Mouse (Mus musculus) left cerebral cortex, postnatal 36 days (tissue): Measurements from ENCODE around the gene Mum1. TPM values are rescaled to one million over a fixed set of nuclear protein-coding genes. Genes with fewer than 3 reads are reported as not detected.
"Not testable (repeated sequence)": the region's sequence is repeated elsewhere in the genome, so short reads cannot be mapped to it uniquely, and the experiment has no call there.

Source experiments
- DNase-seq, 2 experiments: peaks; one replicate each; pipeline ENCODE4 v3.0.0; 2021 to 2022; ENCODE audit warnings: low spot score in 2 of 2, mixed read lengths in 1 of 2
- intact Hi-C: fragments of 180-260 bp; cut with DNase I; formaldehyde crosslinking; loops from one replicate; pipeline ENCODE4 v1.15.1; 2025
- total RNA-seq, 2 experiments: library from RNA; stranded (reverse); gene quantifications; 2 replicates each; pipeline ENCODE4 v1.2.3; 2021

Mum1 gene
- total RNA-seq, 2 experiments from 2014 or later: 35.9 to 43.8 TPM

DNA sequence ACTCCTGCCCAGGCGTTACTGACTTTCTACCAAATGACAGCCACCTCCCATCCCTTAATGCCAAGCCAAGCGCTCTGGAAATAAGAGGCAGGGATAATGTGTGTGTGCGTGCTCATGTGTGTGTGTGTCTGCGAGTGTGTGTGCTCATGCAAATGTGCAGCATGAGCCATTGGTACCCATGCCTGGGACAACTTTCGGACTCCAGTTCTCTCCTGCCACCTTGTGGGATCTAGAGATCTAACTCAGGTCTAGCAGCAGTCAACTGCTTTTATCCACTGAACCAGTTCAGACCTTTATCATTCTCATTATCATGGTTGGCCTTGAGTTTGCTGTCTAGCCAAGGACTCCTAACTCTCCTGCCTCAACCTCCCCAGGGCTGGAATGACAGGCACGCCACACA is 21.6 kb downstream of the Mum1 start:
- DNase-seq: no peak
- intact Hi-C loops: no loop called here

DNA sequence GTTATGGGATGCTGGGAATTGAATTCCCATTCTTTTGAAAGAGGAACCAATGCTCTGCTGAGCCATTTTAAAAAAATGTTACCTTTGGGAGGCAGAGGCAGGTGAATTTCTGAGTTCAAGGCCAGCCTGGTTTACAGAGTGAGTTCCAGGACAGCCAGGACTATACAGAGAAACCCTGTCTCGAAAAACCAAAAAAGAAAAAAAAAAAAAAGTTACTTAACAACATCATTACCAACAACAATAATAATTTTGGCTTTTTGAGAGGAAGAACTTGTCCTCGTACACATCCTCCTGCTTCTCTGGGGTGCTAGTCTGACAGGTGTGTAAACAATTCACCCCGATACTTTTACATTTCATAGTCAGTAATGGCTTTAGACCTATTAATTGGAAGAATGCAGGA is 22.2 kb downstream of the Mum1 start:
- intact Hi-C loops, DNase-seq: not testable (repeated sequence)

DNA sequence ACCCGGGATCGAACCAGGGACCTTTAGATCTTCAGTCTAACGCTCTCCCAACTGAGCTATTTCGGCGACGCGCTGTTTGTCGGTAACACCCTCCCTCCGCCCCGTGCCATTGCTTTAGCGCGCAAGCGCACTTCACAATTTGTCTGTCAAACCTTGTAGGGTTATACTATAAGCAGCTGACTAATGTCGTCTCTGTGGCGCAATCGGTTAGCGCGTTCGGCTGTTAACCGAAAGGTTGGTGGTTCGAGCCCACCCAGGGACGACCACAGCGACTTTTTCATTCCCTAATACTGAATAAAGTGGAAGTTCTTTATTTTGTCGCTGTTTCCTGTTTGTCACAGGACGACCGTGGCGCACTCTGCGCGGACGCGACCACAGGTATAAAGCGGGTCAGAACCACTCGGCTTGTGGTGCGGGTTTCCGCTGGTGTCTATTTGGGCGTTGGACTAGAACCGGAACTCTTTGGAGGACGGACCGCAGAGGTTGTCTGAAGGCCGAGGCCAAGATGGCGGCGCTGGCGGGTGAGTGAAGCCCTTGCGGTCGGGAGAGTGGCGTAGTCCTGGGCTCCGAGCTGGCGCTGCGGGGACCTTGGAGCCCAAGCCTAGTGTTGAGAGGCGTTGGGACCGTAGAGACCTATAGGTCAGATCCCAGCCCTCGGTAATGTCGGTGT is 22.9 kb downstream of the Mum1 start, which contains the start of gene Ndufs7:
Gene Ndufs7 (plus strand): TSS at position 151 of the 670 bp plus-strand sequence.
- peak; percentile 94 to 97 for DNase-seq
- intact Hi-C loops: no loop called here

DNA sequence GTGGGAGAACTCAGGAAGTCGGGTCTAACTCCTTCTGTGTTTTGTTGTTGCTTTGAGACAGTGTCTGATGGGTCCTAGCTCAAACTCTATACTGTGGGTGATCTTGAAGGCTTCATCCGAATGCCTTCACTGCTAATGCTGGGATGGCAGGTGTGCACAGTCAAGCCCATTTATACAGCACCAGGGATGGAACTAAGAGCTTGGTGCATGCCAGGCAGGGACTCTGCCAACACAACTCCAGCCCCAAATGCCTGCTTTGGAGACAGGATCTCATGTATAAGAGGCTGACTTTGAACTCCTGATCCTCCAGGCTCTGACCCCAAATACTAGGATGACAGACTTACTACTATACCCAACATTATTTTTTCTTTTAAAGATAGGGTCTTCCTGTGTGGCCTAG is 23.8 kb downstream of the Mum1 start:
- no peak for DNase-seq
- intact Hi-C loops: no loop called here

DNA sequence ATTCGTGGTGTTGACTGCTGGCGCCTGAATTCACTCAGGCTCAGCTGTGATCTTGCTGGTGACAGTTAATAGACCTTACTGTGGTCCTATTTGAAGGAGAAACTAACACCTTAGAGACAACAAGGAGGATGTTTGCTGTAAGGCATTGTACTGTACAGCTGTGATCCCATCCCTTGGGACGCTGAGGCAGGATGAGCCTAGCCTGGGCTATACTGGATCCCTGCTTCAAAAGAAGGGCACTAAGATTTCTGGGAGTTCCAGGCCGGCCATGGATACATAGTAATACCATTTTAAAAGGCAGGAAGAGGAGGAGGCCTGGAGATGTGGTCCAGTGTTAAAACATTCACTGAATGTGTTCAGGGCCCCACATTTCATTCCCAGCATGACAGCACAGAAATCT is 24.3 kb downstream of the Mum1 start:
- DNase-seq: no peak
- intact Hi-C loops: no loop called here

DNA sequence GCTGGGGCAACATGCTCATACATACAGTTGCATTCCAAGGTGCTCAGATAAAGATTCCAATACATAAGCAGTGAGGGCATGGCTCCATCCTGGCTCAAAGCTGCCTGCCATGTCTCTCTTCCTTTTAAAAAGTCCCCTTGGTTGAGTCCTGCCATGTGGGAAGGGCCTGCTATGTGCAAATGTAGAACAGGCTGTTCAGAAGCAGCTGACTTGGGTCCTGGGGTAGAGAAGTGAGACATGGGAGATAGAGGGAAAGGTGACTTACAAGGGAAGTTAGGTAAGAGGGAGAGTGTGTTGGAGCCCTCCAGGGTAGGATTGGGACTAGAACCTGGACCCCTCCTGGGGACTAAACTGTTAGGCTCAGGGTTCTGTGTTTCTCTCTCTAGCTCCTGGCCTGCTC is 25.8 kb downstream of the Mum1 start:
- intact Hi-C loops: no loop called here
- DNase-seq: no peak

DNA sequence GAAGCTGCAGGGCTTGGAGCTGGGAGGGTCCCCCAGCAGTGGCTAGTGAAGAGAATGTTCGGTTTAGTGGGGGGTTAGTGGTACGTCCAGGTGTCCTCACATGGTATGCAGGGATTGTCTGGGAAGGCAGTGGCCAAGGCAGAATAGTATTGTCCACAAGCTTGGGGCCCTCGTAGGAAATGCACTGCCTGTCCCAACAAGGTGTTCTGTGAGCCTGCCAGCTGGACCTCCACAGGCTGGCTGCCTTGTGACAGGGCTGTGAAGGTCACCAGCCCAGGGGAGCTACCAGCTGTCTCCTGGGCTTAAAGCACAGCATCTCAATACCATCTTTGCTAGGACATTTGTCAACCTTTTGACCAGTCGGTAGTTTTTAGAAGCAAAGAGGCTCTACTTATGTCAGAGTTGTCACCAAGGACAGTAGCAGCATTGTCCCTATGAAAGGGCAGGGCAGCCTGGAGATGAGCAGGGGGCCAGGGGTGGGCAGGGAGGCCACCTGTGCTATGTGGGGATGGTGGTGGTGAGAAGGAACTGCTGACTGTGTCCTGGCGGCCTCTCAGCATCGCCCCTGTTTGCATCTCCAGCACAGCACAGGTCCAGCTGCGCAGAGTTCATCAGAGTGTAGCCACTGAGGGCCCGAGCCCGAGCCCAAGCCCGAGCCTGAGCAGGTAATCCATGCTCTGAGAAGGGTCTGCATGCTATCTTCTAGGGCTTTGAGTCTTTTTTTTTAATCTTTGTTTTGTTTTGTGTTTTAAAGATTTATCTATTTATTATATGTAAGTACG is 26.4 kb downstream of the Mum1 start:
- DNase-seq: no peak
- intact Hi-C loops: no loop called here

DNA sequence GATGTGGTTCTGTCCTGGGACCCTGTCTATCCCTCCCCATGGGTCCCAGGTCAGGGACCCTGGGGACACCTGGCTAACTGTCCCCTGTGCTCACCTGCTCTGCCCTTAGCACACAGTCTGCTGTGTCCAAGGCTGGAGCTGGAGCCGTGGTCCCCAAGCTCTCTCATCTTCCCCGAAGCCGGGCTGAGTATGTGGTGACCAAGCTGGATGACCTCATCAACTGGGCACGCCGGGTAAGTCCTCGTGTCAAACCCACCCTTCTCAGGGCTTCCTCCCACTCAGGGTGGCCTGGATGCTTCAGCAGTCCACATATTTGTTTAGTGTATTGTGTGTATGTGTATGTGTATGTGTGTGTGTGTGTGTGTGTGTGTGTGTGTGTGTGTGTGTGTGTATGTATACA is 27.3 kb downstream of the Mum1 start:
- no peak for DNase-seq
- intact Hi-C loops: no loop called here

DNA sequence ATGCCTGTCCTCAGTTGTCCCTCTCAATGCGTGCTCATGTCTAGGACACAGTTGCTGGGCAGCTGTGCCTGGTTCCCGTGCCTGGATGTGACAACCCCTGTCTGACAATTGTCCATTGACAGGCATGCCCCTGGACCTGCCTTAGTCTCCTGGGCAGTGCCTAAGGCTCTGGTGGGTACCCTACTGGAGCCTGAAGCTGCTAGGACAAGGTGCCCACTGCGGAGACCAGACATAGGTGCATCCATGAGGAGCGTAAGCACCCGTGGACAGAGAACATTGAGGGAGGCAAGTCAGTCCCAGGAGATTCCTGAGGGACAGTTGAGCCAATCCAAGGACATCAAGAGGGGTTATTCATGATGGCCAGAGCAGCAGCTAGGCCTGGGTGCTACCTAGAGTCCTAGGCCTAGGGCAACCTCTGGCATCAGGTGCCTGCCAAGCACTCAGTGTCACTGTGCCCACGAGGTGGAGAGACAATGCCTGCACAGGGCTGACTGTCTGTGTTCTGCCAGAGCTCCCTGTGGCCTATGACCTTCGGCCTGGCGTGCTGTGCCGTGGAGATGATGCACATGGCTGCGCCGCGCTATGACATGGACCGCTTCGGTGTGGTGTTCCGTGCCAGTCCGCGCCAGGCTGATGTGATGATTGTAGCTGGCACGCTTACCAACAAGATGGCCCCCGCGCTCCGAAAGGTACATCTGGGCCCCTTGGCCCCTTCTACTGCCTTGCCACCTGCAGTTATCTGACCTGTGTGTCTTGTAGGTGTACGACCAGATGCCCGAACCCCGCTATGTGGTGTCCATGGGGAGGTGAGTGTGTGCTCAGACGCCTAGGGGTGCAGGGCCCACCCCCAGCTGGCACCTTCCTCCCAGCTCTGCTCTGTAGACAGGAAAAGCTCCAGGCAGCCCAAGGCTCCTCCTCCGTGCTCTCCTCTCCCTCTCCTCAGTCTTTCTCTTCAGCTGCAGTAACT is 28.4 kb downstream of the Mum1 start:
- DNase-seq: no peak

DNA sequence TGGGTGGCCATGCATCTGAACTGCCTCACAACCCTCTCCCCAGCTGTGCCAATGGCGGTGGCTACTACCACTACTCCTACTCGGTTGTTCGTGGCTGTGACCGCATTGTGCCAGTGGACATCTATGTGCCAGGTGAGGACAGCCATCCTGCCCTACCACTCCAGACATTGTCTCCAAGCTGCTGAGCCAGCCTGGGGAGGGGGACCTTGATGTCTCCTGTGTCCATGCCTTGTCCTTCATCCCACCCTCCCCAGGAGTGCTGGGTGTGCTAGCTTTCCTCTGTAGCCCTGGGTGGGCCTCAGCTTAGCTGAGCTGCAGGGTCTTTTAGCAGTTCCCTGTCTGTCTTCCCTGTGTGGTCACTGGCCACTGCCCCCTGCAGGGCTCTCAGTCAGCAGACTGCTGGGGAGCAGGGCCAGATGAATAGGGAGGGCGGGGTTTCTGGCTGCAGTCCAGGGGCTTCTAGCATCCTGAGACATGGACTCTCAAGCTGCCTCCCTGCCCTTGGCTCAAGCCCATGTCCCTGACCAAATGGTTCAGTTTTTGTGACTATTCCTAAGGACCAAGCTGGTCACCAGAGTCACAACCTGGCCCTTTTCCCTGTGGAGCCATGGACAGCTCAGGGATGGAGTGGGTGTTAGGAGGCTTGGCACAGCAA is 29.8 kb downstream of the Mum1 start:
- intact Hi-C loops: no loop called here
- DNase-seq: no peak

More for the DNA sequence above, 28.4 kb downstream of the Mum1 start:
- intact Hi-C loops: no loop called here

DNA sequence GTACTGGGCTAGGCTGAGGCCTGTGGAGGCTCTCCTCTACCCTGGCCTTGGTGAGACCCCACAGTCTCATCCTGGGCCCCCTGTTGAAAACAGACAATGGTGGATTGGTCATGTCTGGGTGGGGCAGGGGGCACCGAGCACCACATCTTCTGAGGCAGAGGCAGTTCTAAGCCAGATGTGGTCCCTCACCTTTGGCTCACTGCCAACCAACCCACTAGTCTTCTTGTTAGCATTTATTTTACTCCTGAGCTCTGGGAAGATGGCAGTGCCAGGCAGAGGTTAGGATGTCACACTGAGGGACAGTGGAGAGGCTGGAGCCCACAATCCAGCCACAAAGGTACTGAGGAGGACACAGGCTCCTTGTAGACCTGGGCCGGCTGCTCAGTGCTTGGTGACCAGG is 31.7 kb downstream of the Mum1 start:
- DNase-seq: no peak
- intact Hi-C loops: no loop called here

DNA sequence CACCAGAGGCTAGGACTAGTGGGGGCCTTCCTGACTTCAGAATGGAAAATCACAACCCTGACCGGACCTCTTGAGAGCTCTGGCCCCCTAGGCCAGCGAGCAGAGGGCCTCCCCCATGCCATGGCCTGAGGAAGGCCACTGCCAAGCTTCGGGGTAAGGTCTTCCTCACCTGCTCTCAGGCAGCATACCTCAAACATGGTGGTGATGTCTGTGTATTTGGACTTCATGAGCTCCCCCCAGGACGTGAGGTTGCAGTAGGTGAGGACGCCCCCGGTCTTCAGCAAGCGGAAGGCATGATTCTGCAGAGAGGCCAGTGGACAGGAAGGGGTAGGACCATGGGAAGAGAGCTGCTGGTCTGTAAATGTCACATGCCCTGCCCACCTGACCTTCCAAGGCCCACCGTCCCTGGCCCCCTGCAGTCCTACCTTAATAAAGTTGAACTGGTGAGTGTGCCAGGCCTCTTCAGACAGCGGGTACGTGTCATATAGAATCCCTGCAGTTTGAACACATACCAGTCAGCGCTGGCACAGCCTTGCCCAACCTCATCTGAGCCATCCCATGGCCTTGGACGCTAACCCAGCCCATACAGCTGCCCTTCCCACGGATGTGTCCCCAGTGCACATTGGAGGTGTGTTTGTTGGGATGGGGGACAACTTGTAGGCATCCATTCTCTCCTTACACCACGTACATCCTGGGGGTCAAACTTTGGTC is 32.7 kb downstream of the Mum1 start:
- intact Hi-C loops: no loop called here
- no peak for DNase-seq

DNA sequence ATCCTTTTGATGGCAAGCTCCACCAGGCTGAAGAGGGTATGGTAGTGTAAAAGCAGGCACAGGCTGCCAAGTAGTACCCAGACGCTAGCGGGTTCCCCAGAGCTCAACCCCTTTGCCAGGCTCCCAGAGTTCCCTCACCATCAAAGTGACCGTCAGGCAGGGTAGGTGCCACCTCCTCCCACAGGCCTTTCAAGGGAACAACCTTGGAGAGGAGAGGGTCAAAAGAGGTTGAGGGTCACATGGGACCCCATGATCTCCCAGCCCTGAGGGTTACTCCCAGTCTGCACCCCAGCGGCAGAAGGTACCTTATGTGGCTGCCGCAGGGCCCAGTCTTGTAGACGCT is 33.2 kb downstream of the Mum1 start:
- intact Hi-C loops: no loop called here
- DNase-seq: no peak

DNA sequence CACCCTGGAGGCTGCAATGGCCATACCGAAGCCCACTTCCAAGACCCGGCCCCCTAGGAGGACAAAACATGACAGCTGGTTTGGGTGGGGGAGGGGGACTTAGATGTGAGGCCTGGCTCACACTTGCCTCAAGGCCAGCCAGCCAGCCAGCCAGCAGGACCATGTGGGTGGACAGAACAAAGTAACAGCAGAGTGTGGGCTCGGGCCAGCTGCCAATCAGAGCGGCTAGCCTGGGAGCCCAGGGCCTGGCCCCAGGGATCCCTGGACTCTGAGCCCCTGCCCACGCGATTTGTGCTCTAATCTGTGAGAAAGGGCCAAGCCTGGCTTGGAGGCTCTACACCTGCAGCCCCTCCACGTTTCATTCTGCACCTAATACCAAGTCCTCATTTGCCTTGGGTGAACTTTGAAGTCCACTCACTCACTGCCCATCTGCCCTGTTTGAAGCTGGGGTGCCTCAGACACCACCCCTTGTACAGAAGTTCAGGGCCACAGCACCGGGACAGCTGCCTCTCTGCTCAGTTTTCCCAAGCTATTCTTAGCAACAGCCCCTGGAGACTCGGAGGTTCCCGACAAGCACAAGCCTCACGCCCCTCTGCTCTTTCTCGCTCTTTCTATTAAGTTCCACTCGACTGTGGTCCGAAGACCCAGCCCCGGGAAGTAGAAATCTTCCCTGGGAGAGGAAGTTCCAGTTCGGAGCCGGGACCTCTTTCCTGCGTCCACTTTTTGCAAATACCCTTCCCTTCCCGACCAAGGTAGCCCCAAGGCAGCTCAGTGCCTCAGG is 33.8 kb downstream of the Mum1 start:
- DNase-seq: peak; percentile 56 to 62
- intact Hi-C loops: no loop called here

DNA sequence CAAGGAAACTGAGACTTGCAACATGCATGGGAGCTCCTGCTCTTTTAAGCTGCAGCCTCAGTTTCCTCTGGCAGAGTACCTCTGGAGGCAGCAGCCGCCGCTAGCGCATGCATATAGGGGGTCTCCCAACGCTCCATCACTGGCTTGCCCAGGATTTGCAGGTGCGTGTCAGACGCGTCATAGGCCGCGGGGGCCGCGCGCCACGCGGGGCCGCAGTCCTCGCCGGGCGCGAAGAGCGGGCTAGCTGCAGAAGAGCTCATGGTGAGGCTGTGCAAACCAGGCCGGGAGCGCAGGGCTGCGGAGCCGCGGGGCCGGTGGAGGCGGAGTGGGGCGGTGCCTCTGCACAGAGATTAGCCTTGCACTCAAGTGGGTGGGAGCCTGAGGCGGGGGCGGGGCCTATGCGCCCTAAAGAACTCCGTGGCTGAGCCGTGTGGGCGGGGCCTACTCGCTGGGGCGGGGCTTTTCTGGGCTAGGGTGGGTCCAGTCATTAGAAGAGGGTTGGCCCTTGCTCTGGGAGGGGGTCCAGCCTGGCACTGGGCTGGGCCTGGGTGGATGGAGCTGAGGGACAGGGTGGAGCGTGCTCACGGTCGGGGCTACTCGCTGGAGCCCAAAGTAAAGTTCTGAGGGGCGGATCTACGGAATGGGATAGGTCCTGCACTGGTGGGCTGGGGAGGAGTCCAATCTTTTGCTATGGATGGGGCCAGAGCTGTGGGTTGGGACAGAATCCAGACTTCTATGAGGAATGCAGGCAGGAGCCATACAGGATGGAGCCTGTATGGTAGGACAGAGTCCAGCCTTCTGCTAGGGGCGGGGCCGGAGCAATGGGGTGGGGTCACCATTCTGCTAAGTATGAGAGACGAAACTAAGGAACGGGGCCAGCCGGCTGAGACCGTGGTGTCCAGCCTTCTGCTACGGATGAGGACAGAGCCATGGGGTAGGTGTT is 34.7 kb downstream of the Mum1 start, which contains the start of the genes Gamt and Dazap1:
Gene Gamt (minus strand): TSS at position 371 of the 943 bp plus-strand sequence.
Gene Dazap1 (plus strand): TSS at position 845 of the 943 bp plus-strand sequence.
- intact Hi-C loops: no loop called here
- peak; percentile 89 to 90 for DNase-seq

DNA sequence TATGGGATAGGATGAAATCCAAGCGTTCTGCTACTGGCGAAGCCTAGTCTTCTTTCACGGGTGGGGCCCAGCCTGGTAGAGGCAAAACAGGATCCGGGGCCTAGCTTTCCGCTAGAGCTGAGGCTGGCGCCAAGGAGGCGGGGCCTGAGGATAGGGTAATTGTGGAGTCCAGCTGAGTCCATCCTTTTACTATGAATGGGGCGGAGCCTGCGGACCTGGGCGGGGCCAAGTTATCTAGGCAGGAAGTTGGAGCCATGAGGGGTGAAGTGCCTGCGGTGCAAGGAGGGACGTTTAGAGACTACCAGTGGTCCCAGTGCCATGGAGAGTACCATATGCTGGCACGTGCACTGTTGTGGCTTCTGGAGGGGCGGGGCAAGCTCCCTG is 35.3 kb downstream of the Mum1 start:
- intact Hi-C loops: no loop called here
- DNase-seq: peak; percentile 84 to 88

DNA sequence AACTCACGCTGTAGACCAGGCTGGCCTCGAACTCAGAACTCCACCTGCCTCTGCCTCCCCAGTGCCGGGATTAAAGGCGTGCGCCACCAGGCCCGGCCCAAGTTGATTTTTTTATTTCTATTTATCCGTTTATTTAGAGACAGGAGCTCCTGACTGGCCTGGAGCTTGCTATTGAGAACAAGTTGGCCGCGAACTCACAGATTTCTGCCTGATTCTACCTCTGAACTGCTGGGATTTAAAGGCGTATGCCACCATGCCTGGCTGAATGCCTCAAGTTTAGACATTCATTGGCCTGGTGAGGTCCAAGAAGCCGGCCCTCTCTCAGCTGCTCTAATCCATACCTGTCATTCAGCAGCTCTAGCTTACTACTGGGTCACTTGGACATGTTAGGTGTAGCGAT is 35.9 kb downstream of the Mum1 start:
- no peak for DNase-seq
- intact Hi-C loops: no loop called here
